ENCODE assay signal across 8 mouse cellular contexts in the genomic region with DNA sequence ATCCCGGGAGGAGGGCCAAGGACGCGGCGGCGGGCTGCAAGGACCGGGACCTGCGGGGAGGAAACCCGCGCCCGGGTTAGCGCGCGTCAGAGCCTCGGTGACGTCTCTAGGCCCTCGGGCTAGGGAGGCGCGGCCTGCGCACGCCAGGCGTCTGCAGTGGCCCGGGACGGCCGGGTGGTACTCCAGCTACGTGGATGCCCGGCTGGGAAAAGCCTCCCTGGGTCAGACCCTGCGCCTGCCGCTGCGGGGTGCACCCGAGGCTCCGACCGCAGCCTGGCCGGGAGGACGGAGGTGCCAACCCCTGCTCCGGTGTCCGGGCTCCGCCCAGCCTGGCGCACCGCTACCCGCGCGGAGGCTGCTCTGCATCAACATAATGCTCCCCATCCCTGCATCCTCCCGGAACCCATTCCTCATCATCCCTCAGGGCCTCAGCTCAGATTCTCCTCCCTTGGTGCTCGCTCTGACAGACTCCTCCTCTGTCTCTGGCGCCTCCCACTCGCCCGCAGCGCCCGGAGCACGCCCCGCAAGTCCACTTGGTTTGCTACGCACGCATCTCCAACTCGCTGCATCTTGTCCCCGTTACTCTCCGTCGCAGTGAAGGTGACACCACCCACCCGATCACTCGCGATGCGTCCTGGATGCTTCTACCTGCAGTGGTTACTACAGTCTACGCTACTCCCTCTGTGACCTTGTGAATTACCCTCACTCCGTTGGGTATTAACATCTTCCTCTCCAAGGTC. TPM values are rescaled to one million over a fixed set of nuclear protein-coding genes. Genes with fewer than 3 reads are reported as not detected.
DNase-seq lines count a peak whose midpoint lies in the region; ATAC-seq and TF ChIP-seq lines count a peak whose summit lies in the region.

No protein-coding gene starts in this region.

- H3K9me3 ChIP-seq in forebrain, embryonic 11.5 days (ENCODE audit: control insufficient read depth, low read length) = no peaks in the 10 kb centered on the region
- H3K9me3 ChIP-seq in heart, embryonic 15.5 days (replicated peaks) = no peaks in the 10 kb centered on the region
- no peaks in the 10 kb centered on the region for H3K9me3 ChIP-seq in liver, embryonic 14.5 days (ENCODE audit: control insufficient read depth, low read length)

- no peak for TF ChIP-seq CTCF in liver, embryonic 14.5 days (IDR thresholded peaks at IDR 0.05; ENCODE audit: low read depth)

- DNase-seq in B cell, adult 2 months = peak; percentile 54 to 57
- peak; percentile 79 to 82 for DNase-seq in adrenal gland, postnatal 36 days
- peak; percentile 82 for DNase-seq in forebrain, embryonic 11.5 days (ENCODE audit: low spot score)
- peak; percentile 61 for DNase-seq in kidney, postnatal 14 days
- no peak for DNase-seq in liver, embryonic 14.5 days (ENCODE audit: low read depth in 3 of 3, low spot score in 3 of 3)
- DNase-seq in neural tube, embryonic 10.5 days (ENCODE audit: extremely low spot score, low spot score) = peak; percentile 72
- DNase-seq in testis, postnatal 10 days (ENCODE audit: low spot score) = peak; percentile 79

- peak overlapping the region; percentile 59 for H3K4me3 ChIP-seq in forebrain, embryonic 11.5 days (ENCODE audit: low read depth, low read length)
- peak overlapping the region; percentile 62 for H3K4me3 ChIP-seq in heart, embryonic 15.5 days
- peak overlapping the region; percentile 43 to 46 for H3K4me3 ChIP-seq in liver, embryonic 14.5 days (ENCODE audit: insufficient read depth in 1 of 2, low read depth in 2 of 2, low read length in 2 of 2)

- peaks cover 27% of the 10 kb centered on the region for H3K27me3 ChIP-seq in forebrain, embryonic 11.5 days (ENCODE audit: control insufficient read depth, insufficient read depth, low read length)
- peaks cover 16% of the 10 kb centered on the region for H3K27me3 ChIP-seq in heart, embryonic 15.5 days
- H3K27me3 ChIP-seq in liver, embryonic 14.5 days (ENCODE audit: control insufficient read depth, insufficient read depth, low read length) = peaks cover 48% of the 10 kb centered on the region

- H3K4me2 ChIP-seq in forebrain, embryonic 11.5 days (ENCODE audit: low read depth, low read length, severe bottlenecking) = peak overlapping the region; percentile 92
- peak overlapping the region; percentile 98 for H3K4me2 ChIP-seq in heart, embryonic 15.5 days
- peak overlapping the region; percentile 73 for H3K4me2 ChIP-seq in liver, embryonic 14.5 days (ENCODE audit: low read depth)

- ATAC-seq in forebrain, embryonic 11.5 days (replicated peaks; ENCODE audit: low FRiP score) = peak; percentile 69
- ATAC-seq in heart, embryonic 15.5 days (replicated peaks; ENCODE audit: insufficient number of reproducible peaks, insufficient read depth, low FRiP score, low read depth) = peak; percentile 47
- no peak for ATAC-seq in liver, embryonic 14.5 days (ENCODE audit: insufficient read depth)

- peak overlapping the region; percentile 63 for H3K9ac ChIP-seq in forebrain, embryonic 11.5 days (ENCODE audit: low read length)
- peak overlapping the region; percentile 54 for H3K9ac ChIP-seq in heart, embryonic 15.5 days
- no peak overlapping the region for H3K9ac ChIP-seq in liver, embryonic 14.5 days (replicated peaks)

- under 1% methylated on average over 59 of the region's 63 CpGs for WGBS in forebrain, embryonic 11.5 days
- WGBS in heart, embryonic 15.5 days = under 1% methylated on average over 63 of the region's 63 CpGs
- WGBS in liver, embryonic 14.5 days (ENCODE audit: insufficient replicate concordance) = 1% methylated on average over 60 of the region's 63 CpGs

- H3K27ac ChIP-seq in forebrain, embryonic 11.5 days (ENCODE audit: low read depth, low read length) = no peak overlapping the region
- no peak overlapping the region for H3K27ac ChIP-seq in heart, embryonic 15.5 days
- no peak overlapping the region for H3K27ac ChIP-seq in liver, embryonic 14.5 days

- no peak for TF ChIP-seq EP300 in liver, embryonic 14.5 days (IDR thresholded peaks at IDR 0.05; ENCODE audit: low read depth)

- no peaks in the 10 kb centered on the region for H3K36me3 ChIP-seq in forebrain, embryonic 11.5 days (ENCODE audit: control insufficient read depth, insufficient read depth, low read length)
- H3K36me3 ChIP-seq in heart, embryonic 15.5 days = no peaks in the 10 kb centered on the region
- H3K36me3 ChIP-seq in liver, embryonic 14.5 days (replicated peaks; ENCODE audit: control insufficient read depth, insufficient read depth, low read depth) = no peaks in the 10 kb centered on the region

- H3K4me1 ChIP-seq in forebrain, embryonic 11.5 days (replicated peaks; ENCODE audit: control insufficient read depth, insufficient read depth, low read length) = peaks cover 2% of the 10 kb centered on the region
- peaks cover 32% of the 10 kb centered on the region for H3K4me1 ChIP-seq in heart, embryonic 15.5 days (replicated peaks)
- H3K4me1 ChIP-seq in liver, embryonic 14.5 days (replicated peaks; ENCODE audit: control insufficient read depth in 2 of 2, insufficient read depth in 2 of 2, low read length in 1 of 2) = peaks cover 4 to 13% of the 10 kb centered on the region in 2 experiments

RNA-seq across cellular contexts. Expression of gene Phf21a, which starts 33.3 kb away (rescaled TPM):
- total RNA-seq in adrenal gland, postnatal 36 days (2021) = 10 to 100 TPM; 60.6 to 74.1 TPM
- 37.6 and 40.2 TPM in 2 replicates for polyA plus RNA-seq in forebrain, embryonic 11.5 days (2014; fragmentation: Nextera tagmentation; extraction: Ambion mirVana)
- polyA plus RNA-seq in heart, embryonic 15.5 days (2015; fragmentation: Nextera tagmentation; extraction: Ambion mirVana) = 15.0 and 21.6 TPM in 2 replicates
- 3.0 and 4.7 TPM in 2 replicates for polyA plus RNA-seq in liver, embryonic 14.5 days (2012; rRNA removed)
- 1.6 and 1.8 TPM in 2 replicates for polyA plus RNA-seq in liver, embryonic 14.5 days (2014; fragmentation: Nextera tagmentation; extraction: Ambion mirVana)

RNA-seq across cellular contexts. Expression of gene Creb3l1, which starts 35.3 kb away (rescaled TPM):
- total RNA-seq in adrenal gland, postnatal 36 days (2021) = 10 to 100 TPM in 1 of 2 experiments, 1 to 10 TPM in 1; 6.2 to 30.5 TPM
- polyA plus RNA-seq in forebrain, embryonic 11.5 days (2014; fragmentation: Nextera tagmentation; extraction: Ambion mirVana) = 1.7 and 2.3 TPM in 2 replicates
- polyA plus RNA-seq in heart, embryonic 15.5 days (2015; fragmentation: Nextera tagmentation; extraction: Ambion mirVana) = 7.5 and 11.2 TPM in 2 replicates
- 0.61 and 0.66 TPM in 2 replicates for polyA plus RNA-seq in liver, embryonic 14.5 days (2012; rRNA removed)
- 0.84 and 1.3 TPM in 2 replicates for polyA plus RNA-seq in liver, embryonic 14.5 days (2014; fragmentation: Nextera tagmentation; extraction: Ambion mirVana)

Comparison
In these comparisons a context has a peak if more than half of its experiments do, and no peak if none do; other contexts are left out.
1. DNase-seq: peak in B cell, adult 2 months (2 of 2), adrenal gland, postnatal 36 days (2 of 2), forebrain, embryonic 11.5 days (single experiment), kidney, postnatal 14 days (single experiment), neural tube, embryonic 10.5 days (single experiment) and testis, postnatal 10 days (single experiment); none in liver, embryonic 14.5 days (0 of 3).
2. Peak in every context shown above with its lines, with median percentiles within 50 percentile points of each other: H3K4me2 ChIP-seq and H3K4me3 ChIP-seq.